Mouse (Mus musculus) liver, embryonic 14.5 days (tissue): Measurements from ENCODE around the gene Rin3. TPM values are rescaled to one million over a fixed set of nuclear protein-coding genes. Genes with fewer than 3 reads are reported as not detected.

ENCODE experiments used
- ATAC-seq: fragments of 200-750 bp; cut with Nextera tagmentation; 2 replicates; pipeline ENCODE4 v1.8.0; 2017; ENCODE audit warnings: moderate number of reproducible peaks, mild to moderate bottlenecking, moderate library complexity; ENCODE audit not compliant: insufficient read depth
- DNase-seq, 3 experiments: peaks; one replicate each; pipeline ENCODE4 v3.0.0-alpha.2; 2012 to 2013; ENCODE audit warnings: low read depth in 3 of 3, low spot score in 3 of 3
- H3K27ac ChIP-seq: fragments of 300-500 bp; sonication (generic); 2 replicates; pipeline ENCODE4 v1.5.1; 2014; ENCODE audit warnings: moderate library complexity, mild to moderate bottlenecking, control low read depth, inconsistent platforms
- H3K27me3 ChIP-seq: fragments of 300-500 bp; sonication (generic); 2 replicates; pipeline ENCODE4 v1.6.1; 2014; ENCODE audit warnings: mild to moderate bottlenecking, low read length, moderate library complexity; ENCODE audit not compliant: control insufficient read depth, insufficient read depth
- H3K36me3 ChIP-seq: fragments of 300-500 bp; sonication (generic); replicated peaks from 2 replicates; pipeline ENCODE4 v1.6.1; 2014; ENCODE audit warnings: low read depth; ENCODE audit not compliant: control insufficient read depth, insufficient read depth
- H3K4me1 ChIP-seq, 2 experiments: fragments of 200-500 bp in 1 of 2; fragments of 300-500 bp in 1 of 2; sonication (generic) in 1 of 2; replicated peaks; 2 replicates each; pipeline ENCODE4 v1.6.1; 2012 to 2014; ENCODE audit warnings: antibody characterized with exemption in 1 of 2, inconsistent platforms in 1 of 2, low read length in 1 of 2; ENCODE audit not compliant: control insufficient read depth in 2 of 2, insufficient read depth in 2 of 2
- H3K4me2 ChIP-seq: fragments of 300-500 bp; sonication (generic); 2 replicates; pipeline ENCODE4 v1.6.1; 2014; ENCODE audit warnings: low read depth, mild to moderate bottlenecking, control low read depth, moderate library complexity
- H3K4me3 ChIP-seq, 2 experiments: fragments of 200-500 bp in 1 of 2; fragments of 300-500 bp in 1 of 2; sonication (generic) in 1 of 2; 2 replicates each; pipeline ENCODE4 v1.5.1; 2012 to 2014; ENCODE audit warnings: low read depth in 2 of 2, low read length in 2 of 2, mild to moderate bottlenecking in 2 of 2, control low read depth in 1 of 2, inconsistent platforms in 1 of 2, moderate library complexity in 1 of 2; ENCODE audit not compliant: insufficient read depth in 1 of 2
- H3K9ac ChIP-seq: fragments of 300-500 bp; sonication (generic); replicated peaks from 2 replicates; pipeline ENCODE4 v1.6.1; 2014; ENCODE audit warnings: mild to moderate bottlenecking, control low read depth, moderate library complexity
- H3K9me3 ChIP-seq: fragments of 300-500 bp; sonication (generic); 2 replicates; pipeline ENCODE4 v1.6.1; 2016; ENCODE audit warnings: low read length, mixed read lengths; ENCODE audit not compliant: control insufficient read depth
- CTCF ChIP-seq: IDR thresholded peaks from 2 replicates; pipeline ENCODE4 v1.5.1; 2016; ENCODE audit warnings: antibody characterized with exemption, low read depth, control low read depth
- EP300 ChIP-seq: IDR thresholded peaks from 2 replicates; pipeline ENCODE4 v1.6.1; 2016; ENCODE audit warnings: antibody characterized with exemption, low read depth
- WGBS: fragments of 180-500 bp; shearing (Covaris S2); extraction: QIAGEN DNeasy Blood & Tissue Kit; methylation state at CpG from one replicate; pipeline ENCODE4 v1.1.7; 2014; ENCODE audit not compliant: insufficient replicate concordance; 5-methylcytosine and 5-hydroxymethylcytosine counted together
- polyA plus RNA-seq, 2 experiments: library from polyadenylated mRNA; depleted of rRNA in 1 of 2; stranded (reverse) in 1 of 2; unstranded in 1 of 2; fragments of >200 nt; fragmentation: Nextera tagmentation in 1 of 2; extraction: Ambion mirVana in 1 of 2; gene quantifications; 2 replicates each; pipeline versions ENCODE4 v1.2.1 to v1.2.3; 2012 to 2014

Gene Rin3
- polyA plus RNA-seq, 2 experiments = 3.1 to 4.5 TPM

DNA sequence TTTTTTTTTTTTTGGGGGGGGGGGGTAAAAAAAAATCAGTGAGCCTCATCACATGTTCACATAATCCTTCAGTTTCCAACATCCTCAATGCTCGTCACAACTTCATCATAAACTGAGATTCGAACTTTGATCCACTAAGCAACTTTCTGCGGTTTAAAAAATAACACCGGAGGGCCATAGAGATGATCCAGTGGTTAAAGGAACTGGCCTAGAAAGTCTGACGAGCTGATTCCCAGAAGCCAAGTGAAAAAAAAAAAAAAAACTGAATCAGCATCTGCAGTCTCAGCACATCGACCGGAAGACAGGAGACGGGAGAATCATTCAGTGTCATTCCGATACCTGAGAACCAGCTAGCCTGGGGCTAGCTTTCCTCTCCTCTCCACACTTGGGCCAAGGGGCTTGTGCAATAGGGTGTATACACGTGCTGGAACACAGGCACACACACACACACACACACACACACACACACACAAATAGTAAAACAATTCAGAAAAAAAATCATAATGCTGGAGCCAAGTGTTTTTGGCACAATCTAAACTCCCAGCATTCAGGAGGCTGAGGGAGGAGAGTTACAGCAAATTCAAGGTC lies 154.2 kb downstream of the Rin3 start:
- Histone ChIP-seq H3K4me2 (no peak overlapping the region), H3K27ac (no peak overlapping the region)
- no peak for DNase-seq

DNA sequence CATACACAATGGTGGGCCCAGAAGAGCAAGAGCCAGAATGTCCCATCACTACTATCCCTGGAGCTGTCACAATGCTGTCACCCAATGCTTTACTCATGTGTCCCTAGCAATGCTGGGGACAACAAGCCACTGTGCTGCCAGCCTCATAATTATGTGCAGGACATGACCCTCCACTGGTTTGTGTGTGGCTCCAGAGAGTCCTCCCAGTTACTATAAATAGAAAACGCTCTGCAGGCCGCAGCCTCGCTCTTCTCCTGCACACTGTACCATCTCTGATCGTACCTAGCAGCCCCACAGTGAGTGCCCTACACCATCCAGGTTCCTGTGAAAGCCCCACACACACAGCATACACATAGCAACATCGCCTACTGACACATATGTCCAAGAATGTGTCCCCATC lies 155.1 kb downstream of the Rin3 start:
- H3K4me2 ChIP-seq = no peak overlapping the region
- DNase-seq = no peak
- H3K27ac ChIP-seq = no peak overlapping the region
- WGBS = 69% methylated on average over 5 of the region's 5 CpGs
- H3K4me3 ChIP-seq = peak overlapping the region in 1 of 2 experiments; percentile 42; a peak in 2 of 4 replicates
- H3K9ac ChIP-seq = no peak overlapping the region
- no peaks in the 10 kb centered on the region for H3K27me3 ChIP-seq
- no peak for ATAC-seq
- no peaks in the 10 kb centered on the region for H3K9me3 ChIP-seq
- H3K4me1 ChIP-seq = peaks cover 3 to 17% of the 10 kb centered on the region in 2 experiments
- H3K36me3 ChIP-seq = no peaks in the 10 kb centered on the region
- TF ChIP-seq CTCF = no peak
- no peak for TF ChIP-seq EP300

More for the DNA sequence above, 154.2 kb downstream of the Rin3 start:
- no peaks in the 10 kb centered on the region for H3K36me3 ChIP-seq
- no peak overlapping the region for H3K4me3 ChIP-seq
- no peak for ATAC-seq
- WGBS = 63% methylated on average over 10 of the region's 10 CpGs
- no peak for TF ChIP-seq CTCF
- TF ChIP-seq EP300 = no peak
- H3K27me3 ChIP-seq = no peaks in the 10 kb centered on the region
- no peaks in the 10 kb centered on the region for H3K9me3 ChIP-seq
- no peak overlapping the region for H3K9ac ChIP-seq
- peaks cover 3 to 17% of the 10 kb centered on the region in 2 experiments for H3K4me1 ChIP-seq

DNA sequence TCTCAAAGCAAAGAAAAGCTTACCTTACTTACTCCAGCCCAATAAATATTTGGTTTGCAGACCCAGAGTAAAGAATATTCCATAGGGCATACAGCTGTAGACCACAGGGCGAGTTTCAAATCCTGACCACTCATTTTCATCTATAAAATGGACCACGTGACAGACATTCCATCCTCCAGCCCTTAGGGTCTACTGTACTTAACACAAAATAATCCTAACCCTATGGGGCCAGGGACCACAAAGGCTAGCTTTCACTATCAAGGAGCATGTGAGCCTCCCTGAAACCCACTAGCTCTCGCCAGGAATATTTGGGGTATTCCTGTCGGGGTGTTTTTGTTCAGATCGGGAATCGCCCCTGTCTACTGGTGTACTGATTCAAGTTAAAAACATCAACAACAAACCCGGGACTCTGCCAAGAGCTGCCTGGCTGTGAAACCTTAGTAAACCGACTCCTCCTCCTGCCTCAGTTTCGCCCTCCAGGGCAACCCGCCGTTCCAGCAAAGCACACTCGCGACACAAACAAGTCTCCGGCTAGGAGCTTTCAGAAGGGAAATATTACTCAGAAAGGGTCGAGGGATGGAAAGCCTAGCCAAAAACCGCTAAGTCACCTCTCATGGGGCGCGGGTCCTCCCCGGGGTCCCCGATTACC lies 156.3 kb downstream of the Rin3 start:
- peaks cover 3 to 22% of the 10 kb centered on the region in 2 experiments for H3K4me1 ChIP-seq
- H3K4me2 ChIP-seq = peak overlapping the region; percentile 74
- no peaks in the 10 kb centered on the region for H3K36me3 ChIP-seq
- no peak overlapping the region for H3K27ac ChIP-seq
- peak overlapping the region; percentile 56 to 60 for H3K4me3 ChIP-seq
- H3K27me3 ChIP-seq = no peaks in the 10 kb centered on the region
- no peak for TF ChIP-seq EP300
- H3K9ac ChIP-seq = peak overlapping the region; percentile 36; the same call in 1 of the 2 replicates
- peak; percentile 23 for ATAC-seq
- 3% methylated on average over 20 of the region's 20 CpGs for WGBS
- no peaks in the 10 kb centered on the region for H3K9me3 ChIP-seq
- DNase-seq = no peak

DNA sequence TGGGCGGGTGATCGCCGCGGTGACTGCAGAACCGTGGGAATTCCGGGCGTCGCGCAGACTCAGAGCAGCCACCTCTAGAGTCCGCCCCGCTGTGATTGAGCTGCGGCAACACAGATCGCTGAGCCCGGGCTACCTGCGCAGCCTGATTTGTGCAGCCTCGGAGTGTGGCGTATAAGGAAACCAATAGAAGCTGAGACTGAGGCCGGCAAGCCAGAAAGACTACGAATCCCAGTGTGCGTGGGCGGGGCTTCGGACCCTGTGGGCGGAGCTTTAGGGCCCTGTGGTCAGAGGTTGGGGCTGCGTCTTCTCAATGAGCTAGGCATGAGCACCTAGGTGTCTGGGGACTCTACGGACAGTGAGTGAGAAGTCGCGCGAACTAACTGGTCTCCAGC lies 156.8 kb downstream of the Rin3 start, which contains the start of gene Lgmn:
TSS of gene Lgmn (minus strand) at position 182 of the 392 bp plus-strand sequence.
- WGBS = under 1% methylated on average over 28 of the region's 28 CpGs

More for the DNA sequence above, 156.8 kb downstream of the Rin3 start, which contains the start of gene Lgmn:
- Histone ChIP-seq H3K27me3 (no peaks in the 10 kb centered on the region), H3K27ac (no peak within 1 kb of the TSS), H3K9ac (peak within 1 kb of the TSS; percentile 36; the same call in 1 of the 2 replicates), H3K4me2 (peak within 1 kb of the TSS; percentile 74), H3K36me3 (no peaks in the 10 kb centered on the region), H3K4me3 (peak within 1 kb of the TSS; percentile 56 to 60), H3K4me1 (peaks cover 3 to 17% of the 10 kb centered on the region in 2 experiments; a peak in 3 of 4 replicates), H3K9me3 (no peaks in the 10 kb centered on the region)
- peak; percentile 76 to 93 (median 88) for DNase-seq
- peak; percentile 98 for ATAC-seq
- TF ChIP-seq EP300 (no peak), CTCF (no peak)

Other genes with a start within 250 kb of the Rin3 start
- gene Slc24a4, start 154.3 kb upstream of the Rin3 start, polyA plus RNA-seq (2012; rRNA removed) = 0.08 and 0.10 TPM in 2 replicates
- gene Slc24a4, start 154.3 kb upstream of the Rin3 start, polyA plus RNA-seq (2014; fragmentation: Nextera tagmentation; extraction: Ambion mirVana) = 0.08 and 0.13 TPM in 2 replicates
- gene Lgmn, start 156.8 kb downstream of the Rin3 start, polyA plus RNA-seq (2012; rRNA removed) = 36.3 and 38.6 TPM in 2 replicates
- 58.5 and 59.7 TPM in 2 replicates for gene Lgmn, start 156.8 kb downstream of the Rin3 start, polyA plus RNA-seq (2014; fragmentation: Nextera tagmentation; extraction: Ambion mirVana)
- gene Golga5, start 186.1 kb downstream of the Rin3 start, polyA plus RNA-seq (2012; rRNA removed) = 5.2 and 10.1 TPM in 2 replicates
- 12.8 and 14.0 TPM in 2 replicates for gene Golga5, start 186.1 kb downstream of the Rin3 start, polyA plus RNA-seq (2014; fragmentation: Nextera tagmentation; extraction: Ambion mirVana)